Mouse (Mus musculus): ENCODE measurements around the gene Hspbap1. TPM values are rescaled to one million over a fixed set of nuclear protein-coding genes. Genes with fewer than 3 reads are reported as not detected.
A peak's percentile ranks its signal among the peaks of the same experiment; 100 is the strongest.

Hspbap1 gene
- total RNA-seq, 1 experiment from 2014 or later = 4.5 TPM

GRCm38 (mm10) chr16:35869656-35870055 lies 99.5 kb downstream of the Hspbap1 start:
- no peak for ATAC-seq (replicated peaks; ENCODE audit: low read depth, poor library complexity, severe bottlenecking)

GRCm38 (mm10) chr16:35870581-35871047 lies 100.4 kb downstream of the Hspbap1 start:
- ATAC-seq (replicated peaks; ENCODE audit: low read depth, poor library complexity, severe bottlenecking) = no peak

- ATAC-seq (replicated peaks; ENCODE audit: low read depth, poor library complexity, severe bottlenecking) = peak; percentile 38
Observed at GRCm38 (mm10) chr16:35871048-35871851, 101.1 kb downstream of the Hspbap1 start, which contains the start of gene Parp14. Parp14 (minus strand) TSS chr16:35871544.

- ATAC-seq (replicated peaks; ENCODE audit: low read depth, poor library complexity, severe bottlenecking) = 0 out of 2 replicates have a peak, but pooled peaks have one; percentile 6
Observed at GRCm38 (mm10) chr16:35871898-35872297, 101.7 kb downstream of the Hspbap1 start.

GRCm38 (mm10) chr16:35872410-35873006 lies 102.3 kb downstream of the Hspbap1 start:
- ATAC-seq (replicated peaks; ENCODE audit: low read depth, poor library complexity, severe bottlenecking) = 0 out of 2 replicates have a peak, but pooled peaks have one; percentile 10

- peak; percentile 73 for ATAC-seq (replicated peaks; ENCODE audit: low read depth, poor library complexity, severe bottlenecking)
Observed at GRCm38 (mm10) chr16:35874416-35874815, 104.2 kb downstream of the Hspbap1 start.

Other genes starting within 250 kb of the Hspbap1 start
- gene Sema5b, start 229.2 kb upstream of the Hspbap1 start, total RNA-seq (2017) = not detected in 2 replicates
- gene Dirc2, start 1.0 kb upstream of the Hspbap1 start, total RNA-seq (2017) = 5.5 and 7.9 TPM in 2 replicates
- 16.1 and 20.6 TPM in 2 replicates for gene Parp14, start 101.2 kb downstream of the Hspbap1 start, total RNA-seq (2017)
- gene Parp9, start 168.1 kb downstream of the Hspbap1 start, total RNA-seq (2017) = 38.2 and 48.5 TPM in 2 replicates
- 42.5 and 48.7 TPM in 2 replicates for gene Dtx3l, start 168.8 kb downstream of the Hspbap1 start, total RNA-seq (2017)
- 35.0 and 60.1 TPM in 2 replicates for gene Kpna1, start 208.4 kb downstream of the Hspbap1 start, total RNA-seq (2017)